Mouse (Mus musculus) ES-E14 (cell line): ENCODE results near the gene Nanos2. TPM values are rescaled to one million over a fixed set of nuclear protein-coding genes. Genes with fewer than 3 reads are reported as not detected.

Experiments used
- DNase-seq: peaks from one replicate; pipeline ENCODE4 v3.0.0-alpha.2; 2013; ENCODE audit warnings: low read depth, low spot score
- H3K27ac ChIP-seq: 2 replicates; pipeline ENCODE4 v1.5.1; 2012; ENCODE audit warnings: low read depth, mild to moderate bottlenecking, low read length, moderate library complexity, mixed read lengths; ENCODE audit not compliant: poor library complexity, insufficient read depth, severe bottlenecking
- H3K36me3 ChIP-seq: 2 replicates; pipeline ENCODE4 v1.6.1; 2012; ENCODE audit warnings: mild to moderate bottlenecking, low read length, moderate library complexity, mixed read lengths; ENCODE audit not compliant: control insufficient read depth, poor library complexity, insufficient read depth, severe bottlenecking
- H3K4me1 ChIP-seq, 2 experiments: fragments of 150-350 bp in 1 of 2; sonication (generic) in 1 of 2; 2 replicates each; pipeline ENCODE4 v1.6.1; 2012; ENCODE audit warnings: low read length in 2 of 2, mild to moderate bottlenecking in 1 of 2, mixed read lengths in 1 of 2; ENCODE audit not compliant: control insufficient read depth in 2 of 2, insufficient read depth in 2 of 2, poor library complexity in 1 of 2
- H3K4me3 ChIP-seq, 2 experiments: fragments of 150-350 bp in 1 of 2; sonication (generic) in 1 of 2; 2 replicates each; pipeline ENCODE4 v1.5.1; 2012; ENCODE audit warnings: low read length in 2 of 2, low read depth in 1 of 2, mild to moderate bottlenecking in 1 of 2, mixed read lengths in 1 of 2; ENCODE audit not compliant: insufficient read depth in 1 of 2, poor library complexity in 1 of 2, severe bottlenecking in 1 of 2
- H3K9ac ChIP-seq: 2 replicates; pipeline ENCODE4 v1.6.1; 2012; ENCODE audit warnings: low read depth, mild to moderate bottlenecking, low read length, mixed read lengths; ENCODE audit not compliant: poor library complexity, insufficient read depth, severe bottlenecking
- H3K9me3 ChIP-seq: fragments of 150-350 bp; sonication (generic); 2 replicates; pipeline ENCODE4 v1.6.1; 2012; ENCODE audit warnings: low read depth, mild to moderate bottlenecking, low read length; ENCODE audit not compliant: control insufficient read depth, insufficient read depth
- CHD2 ChIP-seq: IDR thresholded peaks from 2 replicates; pipeline ENCODE4 v1.6.1; 2014; ENCODE audit warnings: mild to moderate bottlenecking, low read depth, low read length, inconsistent platforms
- HCFC1 ChIP-seq: IDR thresholded peaks from 2 replicates; pipeline ENCODE4 v1.6.1; 2012; ENCODE audit warnings: low read length, inconsistent platforms, borderline replicate concordance; ENCODE audit not compliant: insufficient read depth
- MAFK ChIP-seq: IDR thresholded peaks from 2 replicates; pipeline ENCODE4 v1.6.1; 2014; ENCODE audit warnings: mild to moderate bottlenecking, low read depth, low read length, inconsistent platforms; ENCODE audit not compliant: insufficient read depth
- ZC3H11A ChIP-seq: IDR thresholded peaks from 2 replicates; pipeline ENCODE4 v1.6.1; 2012; ENCODE audit warnings: low read depth, mild to moderate bottlenecking, inconsistent platforms, low read length, borderline replicate concordance
- ZNF384 ChIP-seq: IDR thresholded peaks from 2 replicates; pipeline ENCODE4 v1.6.1; 2012; ENCODE audit warnings: low read depth, low read length, inconsistent platforms
- in situ Hi-C, 2 experiments: fragments of 600-800 bp; cut with MboI; formaldehyde crosslinking; loops; one replicate each; pipeline ENCODE4 v1.15.1; 2025; ENCODE audit warnings: low sequenced_read_pairs in 2 of 2, inconsistent platforms in 1 of 2; ENCODE audit not compliant: unreplicated experiment in 2 of 2
- total RNA-seq: library from RNA; depleted of rRNA; stranded (reverse); fragments of 300-350 nt; gene quantifications from 2 replicates; pipeline ENCODE4 v1.2.3, GENCODE M21; 2012

Nanos2 gene
- total RNA-seq, 1 experiment = not detected

GRCm38 (mm10) chr7:19007026-19007977 lies 20.1 kb downstream of the Nanos2 start:
- H3K4me1 ChIP-seq = peaks cover 3 to 11% of the 10 kb centered on the region in 2 experiments; a peak in 3 of 4 replicates
- H3K36me3 ChIP-seq = peaks cover 12% of the 10 kb centered on the region
- H3K9me3 ChIP-seq = no peaks in the 10 kb centered on the region
- no peak overlapping the region for H3K27ac ChIP-seq
- TF ChIP-seq ZNF384 (no peak), HCFC1 (no peak), MAFK (no peak), CHD2 (no peak), ZC3H11A (no peak)
- DNase-seq = no peak
- no peak overlapping the region for H3K4me3 ChIP-seq
- in situ Hi-C loops = no loop called here
- H3K9ac ChIP-seq = no peak overlapping the region

- Histone ChIP-seq H3K9me3 (no peaks in the 10 kb centered on the region), H3K4me3 (no peak overlapping the region), H3K36me3 (peaks cover 6% of the 10 kb centered on the region), H3K4me1 (peaks cover 0 to 13% of the 10 kb centered on the region in 2 experiments; a peak in 2 of 4 replicates), H3K27ac (no peak overlapping the region), H3K9ac (no peak overlapping the region)
- in situ Hi-C loops = no loop called here
- DNase-seq = no peak
- no peak for TF ChIP-seq ZC3H11A
- TF ChIP-seq CHD2 = no peak
- TF ChIP-seq ZNF384 = no peak
- no peak for TF ChIP-seq MAFK
- no peak for TF ChIP-seq HCFC1
These were observed 23.4 kb downstream of the Nanos2 start for GRCm38 (mm10) chr7:19010581-19010980.

GRCm38 (mm10) chr7:19012025-19012621 lies 24.9 kb downstream of the Nanos2 start:
- peaks cover 0 to 7% of the 10 kb centered on the region in 2 experiments; a peak in 2 of 4 replicates for H3K4me1 ChIP-seq
- H3K9ac ChIP-seq = peak overlapping the region; percentile 52
- H3K27ac ChIP-seq = no peak overlapping the region
- H3K36me3 ChIP-seq = no peaks in the 10 kb centered on the region
- DNase-seq = no peak
- TF ChIP-seq HCFC1 (no peak), CHD2 (no peak)
- in situ Hi-C loops = no loop called here
- no peaks in the 10 kb centered on the region for H3K9me3 ChIP-seq
- H3K4me3 ChIP-seq = peak overlapping the region; percentile 29 to 38; a peak in 3 of 4 replicates

- TF ChIP-seq CHD2 (no peak), MAFK (no peak), ZC3H11A (no peak), HCFC1 (no peak), ZNF384 (no peak)
- Histone ChIP-seq H3K27ac (no peak overlapping the region), H3K9ac (no peak overlapping the region), H3K9me3 (no peaks in the 10 kb centered on the region), H3K36me3 (no peaks in the 10 kb centered on the region), H3K4me3 (no peak overlapping the region), H3K4me1 (peaks cover 0 to 2% of the 10 kb centered on the region in 2 experiments; a peak in 2 of 4 replicates)
- in situ Hi-C loops = no loop called here
- DNase-seq = no peak
These were observed 25.7 kb downstream of the Nanos2 start for GRCm38 (mm10) chr7:19012882-19013281.
